Mouse (Mus musculus) cerebellum, postnatal 14 days (tissue): ENCODE data around the gene Cps1.

Source experiments
- DNase-seq, 2 experiments: peaks; one replicate each; pipeline ENCODE4 v3.0.0; 2021; ENCODE audit warnings: mixed read lengths in 2 of 2

Cps1 gene

GRCm38 (mm10) chr1:67235468-67236217 lies 112.8 kb downstream of the Cps1 start:
- DNase-seq: no peak

GRCm38 (mm10) chr1:67238446-67238845 lies 115.6 kb downstream of the Cps1 start:
- DNase-seq: no peak

GRCm38 (mm10) chr1:67238941-67239340 lies 116.1 kb downstream of the Cps1 start:
- peak; percentile 38 to 65 for DNase-seq

GRCm38 (mm10) chr1:67265222-67265621 lies 142.4 kb downstream of the Cps1 start:
- no peak for DNase-seq

GRCm38 (mm10) chr1:67267972-67268371 lies 145.1 kb downstream of the Cps1 start:
- DNase-seq: no peak

DNA sequence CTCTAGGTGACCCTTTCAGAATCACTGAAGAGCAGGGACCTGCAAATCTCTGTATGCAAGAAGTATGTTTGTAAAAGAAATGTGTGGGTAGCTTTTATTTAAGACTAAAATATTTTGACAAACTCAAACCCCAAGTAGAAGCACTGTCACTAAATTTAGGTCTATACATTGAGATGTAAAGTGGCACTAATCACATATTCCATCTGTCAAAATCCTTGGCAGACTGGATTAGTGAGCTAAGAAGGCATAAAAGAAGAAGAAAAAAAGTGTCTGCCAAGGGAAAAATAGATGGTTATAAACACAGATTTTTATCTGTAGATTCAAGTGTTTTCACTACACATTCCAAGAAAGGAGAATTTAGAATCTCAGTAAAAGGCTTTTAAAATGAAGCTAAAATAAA lies 145.6 kb downstream of the Cps1 start:
- DNase-seq: no peak

DNA sequence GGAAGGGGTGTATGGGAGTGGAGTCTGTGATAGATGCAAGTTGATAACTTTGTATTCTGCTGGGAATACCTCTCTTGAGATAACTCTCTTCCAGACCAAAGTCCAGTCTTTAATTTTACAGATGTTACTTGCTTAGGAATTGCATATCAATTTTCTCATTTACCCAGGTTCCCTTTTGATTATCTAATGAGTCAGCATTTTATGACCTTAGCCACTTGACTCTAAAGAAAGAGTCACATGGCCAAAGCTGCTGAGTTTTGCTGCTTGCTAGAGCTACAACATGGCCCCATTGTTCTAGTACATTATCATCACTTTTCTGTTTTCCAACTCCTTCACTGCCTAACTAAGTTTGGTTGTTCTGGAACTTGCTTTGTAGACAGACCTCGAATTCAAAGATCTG lies 153.4 kb downstream of the Cps1 start:
- no peak for DNase-seq
